Mouse (Mus musculus) liver, adult 2 months (tissue): ENCODE results near the gene Rab30. TPM values are rescaled to one million over a fixed set of nuclear protein-coding genes. Genes with fewer than 3 reads are reported as not detected.

Experiments used
- DNase-seq: peaks from one replicate; pipeline ENCODE4 v3.0.0-alpha.2; 2011; ENCODE audit warnings: low read depth, low spot score; ENCODE audit errors: extremely low read depth
- H3K27ac ChIP-seq: fragments of 200-500 bp; replicated peaks from 2 replicates; pipeline ENCODE4 v1.5.1; 2012; ENCODE audit warnings: low read depth, mild to moderate bottlenecking, control low read depth, inconsistent platforms, low read length; ENCODE audit not compliant: insufficient read depth
- H3K27me3 ChIP-seq: fragments of 200-500 bp; 2 replicates; pipeline ENCODE4 v1.6.1; 2012; ENCODE audit warnings: mild to moderate bottlenecking, moderate library complexity, low read length, inconsistent platforms; ENCODE audit not compliant: control insufficient read depth, insufficient read depth
- H3K36me3 ChIP-seq: fragments of 200-500 bp; 2 replicates; pipeline ENCODE4 v1.6.1; 2012; ENCODE audit warnings: low read length, inconsistent platforms; ENCODE audit not compliant: control insufficient read depth, insufficient read depth
- H3K4me1 ChIP-seq: fragments of 200-500 bp; 2 replicates; pipeline ENCODE4 v1.6.1; 2011; ENCODE audit warnings: low read length; ENCODE audit not compliant: control insufficient read depth, insufficient read depth
- H3K4me3 ChIP-seq: fragments of 200-500 bp; 2 replicates; pipeline ENCODE4 v1.5.1; 2011; ENCODE audit warnings: low read depth, mild to moderate bottlenecking, control low read depth, low read length, moderate library complexity; ENCODE audit not compliant: insufficient read depth
- H3K79me2 ChIP-seq: fragments of 200-500 bp; 2 replicates; pipeline ENCODE4 v1.6.1; 2012; ENCODE audit warnings: inconsistent platforms, mild to moderate bottlenecking, low read length, moderate library complexity; ENCODE audit not compliant: control insufficient read depth, insufficient read depth
- H3K9ac ChIP-seq: fragments of 200-500 bp; 2 replicates; pipeline ENCODE4 v1.6.1; 2012; ENCODE audit warnings: low read depth, mild to moderate bottlenecking, control low read depth, inconsistent platforms, low read length
- CTCF ChIP-seq: fragments of 200-500 bp; IDR thresholded peaks from 2 replicates; pipeline ENCODE4 v1.5.1; 2011; ENCODE audit warnings: low read depth, low read length, control low read depth
- POLR2A ChIP-seq: fragments of 200-500 bp; IDR thresholded peaks from 2 replicates; pipeline ENCODE4 v1.6.1; 2011; ENCODE audit warnings: low read length, control low read depth; ENCODE audit not compliant: insufficient read depth; ENCODE audit errors: extremely low read depth
- WGBS: fragments of 180-500 bp; shearing (Covaris S2); methylation state at CpG from one replicate; pipeline ENCODE4 v1.1.7; 2018; 5-methylcytosine and 5-hydroxymethylcytosine counted together
- polyA plus RNA-seq: library from polyadenylated mRNA; depleted of rRNA; stranded (reverse); fragments of >200 nt; gene quantifications from 2 replicates; pipeline ENCODE4 v1.2.3, GENCODE M21; 2012
- total RNA-seq: library from RNA; depleted of rRNA; stranded (reverse); fragments of >200 nt; gene quantifications from 2 replicates; pipeline ENCODE4 v1.2.3, GENCODE M21; 2014

Gene Rab30
- total and polyA plus RNA-seq, 2 experiments, result 2.9 to 12.1 TPM

- Histone ChIP-seq H3K4me3 (peak overlapping the region; percentile 78), H3K36me3 (no peaks in the 10 kb centered on the region), H3K79me2 (no peaks in the 10 kb centered on the region), H3K27ac (peak overlapping the region; percentile 69), H3K27me3 (no peaks in the 10 kb centered on the region), H3K4me1 (peaks cover 2% of the 10 kb centered on the region; the same call in 1 of the 2 replicates), H3K9ac (peak overlapping the region; percentile 83)
- WGBS, result under 1% methylated on average over 29 of the region's 29 CpGs
- DNase-seq, result peak; percentile 88
- TF ChIP-seq CTCF, result 0 out of 2 replicates have a peak, but pooled peaks have one; percentile 1
- peak; percentile 73 for TF ChIP-seq POLR2A
Observed at GRCm38 (mm10) chr7:92874761-92875408, 133.5 kb downstream of the Rab30 start.

- 34% methylated on average over 3 of the region's 3 CpGs for WGBS
- Histone ChIP-seq H3K27ac (no peak overlapping the region), H3K4me1 (peaks cover 2% of the 10 kb centered on the region; the same call in 1 of the 2 replicates), H3K4me3 (0 out of 2 replicates have a peak overlapping the region, but pooled peaks have one; percentile 6), H3K36me3 (no peaks in the 10 kb centered on the region), H3K9ac (no peak overlapping the region), H3K27me3 (no peaks in the 10 kb centered on the region), H3K79me2 (no peaks in the 10 kb centered on the region)
- TF ChIP-seq CTCF (no peak), POLR2A (no peak)
- peak; percentile 71 for DNase-seq
Observed at GRCm38 (mm10) chr7:92876066-92876465, 134.7 kb downstream of the Rab30 start.

- Histone ChIP-seq H3K27me3 (no peaks in the 10 kb centered on the region), H3K4me1 (peaks cover 2% of the 10 kb centered on the region; the same call in 1 of the 2 replicates), H3K79me2 (no peaks in the 10 kb centered on the region), H3K4me3 (no peak overlapping the region), H3K27ac (no peak overlapping the region), H3K36me3 (no peaks in the 10 kb centered on the region), H3K9ac (no peak overlapping the region)
- no peak for DNase-seq
- no peak for TF ChIP-seq POLR2A
- WGBS, result 57% methylated on average over 7 of the region's 7 CpGs
Observed at GRCm38 (mm10) chr7:92876538-92876937, 135.1 kb downstream of the Rab30 start.

GRCm38 (mm10) chr7:92878575-92879285 is 137.3 kb downstream of the Rab30 start:
- Histone ChIP-seq H3K9ac (no peak overlapping the region), H3K4me3 (no peak overlapping the region), H3K36me3 (no peaks in the 10 kb centered on the region), H3K79me2 (peaks cover 2% of the 10 kb centered on the region; the same call in 1 of the 2 replicates), H3K27me3 (no peaks in the 10 kb centered on the region), H3K4me1 (peaks cover 2% of the 10 kb centered on the region; the same call in 1 of the 2 replicates), H3K27ac (no peak overlapping the region)
- TF ChIP-seq POLR2A, result no peak
- no peak for TF ChIP-seq CTCF
- WGBS, result 75% methylated on average over 7 of the region's 7 CpGs
- DNase-seq, result peak; percentile 42

GRCm38 (mm10) chr7:92883850-92884716 is 142.7 kb downstream of the Rab30 start:
- no peak overlapping the region for H3K9ac ChIP-seq
- WGBS, result 87% methylated on average over 9 of the region's 9 CpGs
- no peak overlapping the region for H3K4me3 ChIP-seq
- H3K4me1 ChIP-seq, result no peaks in the 10 kb centered on the region
- no peaks in the 10 kb centered on the region for H3K27me3 ChIP-seq
- H3K79me2 ChIP-seq, result peaks cover 2% of the 10 kb centered on the region; the same call in 1 of the 2 replicates
- H3K27ac ChIP-seq, result no peak overlapping the region
- no peak for TF ChIP-seq POLR2A
- TF ChIP-seq CTCF, result no peak
- H3K36me3 ChIP-seq, result no peaks in the 10 kb centered on the region
- no peak for DNase-seq
